Mouse (Mus musculus) myocyte (in vitro differentiated cells): ENCODE data around the gene Inpp4b.

Experiments
- CEBPB ChIP-seq: IDR thresholded peaks from 2 replicates; pipeline ENCODE4 v1.6.1; 2011; ENCODE audit warnings: mild to moderate bottlenecking, moderate library complexity; ENCODE audit not compliant: poor library complexity, insufficient read depth, severe bottlenecking
- E2F4 ChIP-seq: IDR thresholded peaks from one replicate; pipeline ENCODE4 v1.6.1; 2011; ENCODE audit warnings: mild to moderate bottlenecking, control low read depth, moderate library complexity; ENCODE audit not compliant: insufficient read depth
- MAX ChIP-seq: IDR thresholded peaks from one replicate; pipeline ENCODE4 v1.6.1; 2011; ENCODE audit warnings: low read depth, mild to moderate bottlenecking, control low read depth
- POLR2A ChIP-seq: IDR thresholded peaks from one replicate; pipeline ENCODE4 v1.6.1; 2011; ENCODE audit warnings: low read depth, mild to moderate bottlenecking, control low read depth, moderate library complexity; ENCODE audit not compliant: insufficient read length
- POLR2AphosphoS2 ChIP-seq: IDR thresholded peaks from one replicate; pipeline ENCODE4 v1.6.1; 2011; ENCODE audit warnings: low read depth, control low read depth; ENCODE audit not compliant: insufficient read length
- TCF12 ChIP-seq: IDR thresholded peaks from one replicate; pipeline ENCODE4 v1.6.1; 2011; ENCODE audit warnings: mild to moderate bottlenecking, control low read depth; ENCODE audit not compliant: poor library complexity, insufficient read depth, severe bottlenecking
- TCF3 ChIP-seq: IDR thresholded peaks from one replicate; pipeline ENCODE4 v1.6.1; 2011; ENCODE audit warnings: low read depth, control low read depth; ENCODE audit not compliant: insufficient read length
- USF1 ChIP-seq: IDR thresholded peaks from one replicate; pipeline ENCODE4 v1.6.1; 2011; ENCODE audit warnings: low read depth, mild to moderate bottlenecking, control low read depth, moderate library complexity

GRCm38 (mm10) chr8:81784775-81785174 is 442.4 kb downstream of the Inpp4b start:
- no peak for TF ChIP-seq CEBPB
- no peak for TF ChIP-seq TCF12
- TF ChIP-seq MAX: no peak
- TF ChIP-seq POLR2A: no peak
- no peak for TF ChIP-seq TCF3
- TF ChIP-seq USF1: no peak
- TF ChIP-seq POLR2AphosphoS2: no peak
- TF ChIP-seq E2F4: no peak
